Mouse (Mus musculus): ENCODE data around the gene A630001G21Rik.
A peak's percentile ranks its signal among the peaks of the same experiment; 100 is the strongest.

The A630001G21Rik gene

GRCm38 (mm10) chr1:85732581-85732980, 45.9 kb downstream of the A630001G21Rik start:
- no peak for DNase-seq

GRCm38 (mm10) chr1:85730471-85730870, 48.0 kb downstream of the A630001G21Rik start:
- DNase-seq: no peak

DNA sequence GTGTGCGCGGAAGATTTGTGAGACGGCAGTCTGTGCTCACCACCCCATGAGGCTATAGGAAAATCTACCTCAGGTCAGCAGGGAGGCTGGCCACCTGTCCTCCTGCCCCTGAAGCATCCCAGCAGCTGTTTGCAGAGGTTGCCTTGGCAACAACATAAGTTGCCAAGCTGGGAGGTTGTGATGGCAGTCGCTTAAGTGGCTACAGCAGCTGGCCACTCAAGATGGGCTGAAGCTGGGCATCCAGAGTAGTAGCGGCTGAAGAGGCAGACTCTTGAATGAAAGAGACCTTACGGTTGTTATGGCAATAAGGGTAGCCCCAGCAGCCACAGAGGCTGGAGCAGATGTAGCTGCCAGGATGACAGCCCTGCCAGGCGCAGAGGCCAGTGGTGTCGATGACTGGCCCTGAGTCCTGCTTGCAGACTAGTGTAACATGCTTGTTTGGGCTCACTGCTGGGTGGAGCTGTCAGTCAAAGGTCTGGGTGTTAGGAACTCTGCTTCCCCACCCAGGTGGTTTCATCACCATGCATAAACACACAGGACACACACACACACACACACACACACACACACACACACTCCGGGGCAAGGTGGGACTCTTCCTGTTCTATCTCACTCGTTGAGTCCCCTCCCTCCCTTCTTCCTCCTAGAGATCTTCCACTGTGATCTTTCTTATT, 58.1 kb downstream of the A630001G21Rik start:
- no peak for DNase-seq

GRCm38 (mm10) chr1:85719049-85719448, 59.4 kb downstream of the A630001G21Rik start:
- DNase-seq: no peak

DNA sequence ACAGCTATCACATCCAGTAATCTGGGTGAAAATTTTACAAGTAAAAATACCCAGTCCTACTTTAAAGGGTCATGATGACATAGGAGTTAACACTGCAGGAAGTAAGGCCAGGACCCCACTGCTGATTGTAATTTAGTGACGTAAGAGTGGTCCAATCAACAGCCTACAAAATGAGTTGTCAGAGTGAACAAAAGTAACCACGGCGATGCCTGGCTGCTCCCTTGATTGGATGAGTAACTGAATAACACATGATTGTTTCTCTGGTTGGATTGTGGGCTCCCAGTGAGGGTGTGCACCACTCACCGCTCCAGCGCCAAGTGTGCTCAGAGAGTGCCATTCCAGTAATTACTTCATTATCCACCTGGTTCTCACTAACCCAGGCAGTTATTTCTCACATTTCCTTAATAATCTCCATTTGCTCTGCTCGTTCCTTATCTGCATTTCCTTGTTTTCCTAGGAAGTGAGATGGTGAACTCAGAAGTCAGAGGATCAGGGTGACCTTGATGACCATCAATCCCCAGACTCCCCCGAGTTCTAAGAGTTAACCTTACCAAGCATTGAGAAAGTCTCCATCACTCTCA, 61.9 kb downstream of the A630001G21Rik start:
- DNase-seq: no peak

DNA sequence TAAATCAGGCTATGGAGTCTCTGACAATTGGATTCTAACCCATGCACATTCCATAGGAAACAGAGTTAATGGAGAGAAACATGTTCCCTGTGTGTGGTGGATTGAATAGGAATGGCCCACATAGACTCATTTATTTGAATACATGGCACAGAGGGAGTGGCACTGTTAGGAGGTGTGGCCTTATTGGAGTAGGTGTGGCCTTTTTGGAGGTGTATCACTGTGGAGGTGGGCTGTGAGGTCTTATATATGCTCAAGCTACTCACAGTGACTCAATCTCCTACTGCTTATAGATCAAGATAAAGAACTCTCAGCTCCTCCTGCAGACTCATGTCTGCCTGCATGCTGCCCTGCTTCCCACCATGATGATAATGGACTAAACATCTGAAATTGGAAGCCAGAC, 63.9 kb downstream of the A630001G21Rik start:
- DNase-seq: no peak

- DNase-seq: no peak
These were observed 71.7 kb downstream of the A630001G21Rik start for GRCm38 (mm10) chr1:85706754-85707153.

DNA sequence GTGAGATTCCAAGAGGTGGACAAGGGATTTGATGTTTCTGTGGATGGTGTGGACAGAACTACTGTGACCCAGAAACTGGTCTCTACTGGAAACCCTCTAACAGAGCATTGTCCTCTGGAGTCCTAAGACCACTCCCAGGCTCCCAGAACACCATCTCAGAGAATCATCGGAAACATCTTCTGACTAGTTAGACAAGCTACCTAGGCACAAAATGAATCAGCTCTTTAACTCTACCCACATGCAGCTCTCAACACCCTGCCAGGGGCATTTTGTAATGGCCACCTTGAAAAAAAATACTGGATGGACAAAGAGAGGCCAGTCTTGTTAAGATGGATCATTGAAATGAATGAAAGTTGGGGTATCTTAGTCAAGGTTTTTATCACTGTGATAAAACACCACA, 72.9 kb downstream of the A630001G21Rik start:
- no peak for DNase-seq

DNA sequence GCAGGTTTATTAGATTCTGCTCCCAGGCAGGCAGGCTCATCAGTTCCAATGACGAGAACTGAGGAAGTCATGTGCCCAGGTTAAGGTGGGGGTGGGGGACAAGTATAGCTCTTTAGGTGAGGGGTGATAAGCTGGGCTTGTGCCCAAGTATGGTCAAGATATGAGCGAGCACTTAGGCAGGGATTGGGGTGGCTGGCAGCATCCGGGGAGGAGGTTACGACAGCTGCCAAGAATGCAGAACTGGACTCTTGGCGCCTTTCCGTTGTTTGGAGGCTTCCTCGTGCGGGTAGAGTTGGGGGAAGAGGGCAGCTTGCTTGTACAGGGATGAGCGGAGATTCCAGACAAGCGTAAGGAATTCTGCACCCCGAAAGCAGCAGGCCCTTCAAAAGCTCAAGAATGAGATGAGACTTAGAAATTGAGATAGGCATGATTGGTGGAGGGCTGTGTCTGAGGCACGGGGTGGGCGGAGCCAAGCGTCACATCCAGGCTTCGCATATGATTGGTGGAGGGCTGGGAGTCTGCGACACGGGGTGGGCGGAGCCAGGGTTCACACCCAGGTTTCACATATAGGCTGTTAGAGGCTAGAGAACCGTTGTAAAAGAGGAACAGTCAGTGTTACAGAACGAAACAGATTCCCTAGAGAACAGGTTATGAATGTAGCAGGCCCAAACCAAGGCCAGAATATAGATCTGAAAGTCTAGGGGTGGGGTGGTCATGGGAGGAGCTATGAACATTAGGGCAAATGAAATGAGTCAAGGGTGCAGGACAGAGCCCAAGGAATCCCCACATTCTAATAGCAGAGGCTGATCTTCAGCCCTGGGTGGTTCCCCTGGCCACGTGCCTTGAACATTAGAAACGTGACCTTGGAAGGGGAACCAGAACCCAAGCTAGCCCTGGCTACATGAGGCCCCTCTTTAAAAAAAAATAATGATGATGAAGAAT, 74.9 kb downstream of the A630001G21Rik start:
- DNase-seq: peak; percentile 62

DNA sequence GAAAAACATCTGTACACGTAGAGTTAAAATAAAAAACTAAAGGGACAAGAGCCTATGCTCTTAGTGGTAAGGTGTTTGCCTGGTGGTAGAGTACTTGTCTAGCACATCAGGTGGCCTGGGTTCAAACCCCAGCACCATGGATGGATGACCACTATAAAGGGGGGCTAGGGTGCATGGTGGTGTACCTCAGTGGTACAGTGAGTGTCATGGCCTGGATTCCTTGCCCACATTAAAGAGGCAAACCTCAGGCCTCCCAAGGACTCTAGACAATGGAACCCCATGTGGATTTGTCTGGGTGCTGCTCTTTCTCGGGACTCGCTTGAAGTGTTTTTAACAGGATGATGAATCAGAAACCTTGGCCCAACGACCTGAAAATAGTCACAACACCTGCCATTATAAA, 75.9 kb downstream of the A630001G21Rik start:
- no peak for DNase-seq

DNA sequence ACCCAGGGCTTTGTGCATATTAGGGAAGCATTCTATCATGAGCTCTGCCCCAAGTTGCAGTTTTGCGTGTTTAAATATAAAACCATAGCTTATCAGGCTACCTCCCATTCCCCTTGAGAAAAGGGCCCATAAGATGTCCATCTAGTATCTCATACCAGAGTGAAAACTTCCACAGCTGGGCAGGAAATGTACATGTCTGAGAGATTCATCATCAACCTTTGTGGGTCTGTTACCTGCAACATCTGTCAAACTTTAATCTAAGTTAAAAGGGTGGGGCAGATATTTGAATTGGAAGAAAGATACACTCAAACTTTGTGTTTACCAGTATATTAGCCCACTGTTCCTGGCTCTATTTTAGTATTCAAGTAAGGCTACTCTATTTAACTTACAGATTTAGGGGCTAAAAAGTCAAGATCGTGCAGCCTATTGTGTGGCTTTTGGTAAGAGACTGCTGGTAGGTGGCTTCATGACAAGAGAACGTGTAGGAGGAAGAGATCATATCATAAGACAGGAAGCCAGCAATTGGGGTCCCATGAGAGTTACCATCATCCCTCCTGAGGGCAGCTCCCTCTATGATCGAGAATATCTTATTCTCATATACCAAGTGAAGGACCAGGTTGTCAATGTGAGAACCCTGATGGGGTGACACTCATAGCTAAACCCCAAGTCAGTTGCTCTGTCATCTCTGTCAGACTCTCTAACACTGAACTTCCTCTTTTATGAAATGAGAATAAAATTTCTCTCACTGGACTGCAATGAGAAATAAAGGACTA, 80.5 kb downstream of the A630001G21Rik start:
- no peak for DNase-seq

GRCm38 (mm10) chr1:85695646-85696045, 82.8 kb downstream of the A630001G21Rik start:
- DNase-seq: no peak

GRCm38 (mm10) chr1:85693280-85693679, 85.2 kb downstream of the A630001G21Rik start:
- DNase-seq: no peak

GRCm38 (mm10) chr1:85692281-85692680, 86.2 kb downstream of the A630001G21Rik start:
- DNase-seq: no peak

- DNase-seq: no peak
These were observed 87.9 kb downstream of the A630001G21Rik start for GRCm38 (mm10) chr1:85690544-85690943.

DNA sequence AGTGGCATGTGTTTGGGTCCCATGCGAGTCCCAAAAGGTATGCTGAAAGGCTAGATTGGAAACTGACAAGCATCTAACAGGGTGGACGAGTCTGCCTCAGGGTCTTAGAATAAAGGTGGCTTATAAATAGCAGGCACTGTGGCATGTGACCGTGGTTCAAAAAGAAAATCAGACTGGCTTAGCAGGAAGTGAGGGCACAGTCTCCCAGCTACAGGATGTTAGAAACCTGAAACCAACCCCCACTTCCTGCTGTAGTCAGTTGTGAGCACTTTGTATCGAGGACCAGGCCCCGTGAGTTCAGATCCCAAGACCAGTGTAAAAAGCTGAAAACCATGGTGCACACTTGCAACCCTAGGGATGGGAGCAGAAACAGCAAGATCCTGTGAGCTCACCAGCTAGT, 91.1 kb downstream of the A630001G21Rik start:
- DNase-seq: no peak

DNA sequence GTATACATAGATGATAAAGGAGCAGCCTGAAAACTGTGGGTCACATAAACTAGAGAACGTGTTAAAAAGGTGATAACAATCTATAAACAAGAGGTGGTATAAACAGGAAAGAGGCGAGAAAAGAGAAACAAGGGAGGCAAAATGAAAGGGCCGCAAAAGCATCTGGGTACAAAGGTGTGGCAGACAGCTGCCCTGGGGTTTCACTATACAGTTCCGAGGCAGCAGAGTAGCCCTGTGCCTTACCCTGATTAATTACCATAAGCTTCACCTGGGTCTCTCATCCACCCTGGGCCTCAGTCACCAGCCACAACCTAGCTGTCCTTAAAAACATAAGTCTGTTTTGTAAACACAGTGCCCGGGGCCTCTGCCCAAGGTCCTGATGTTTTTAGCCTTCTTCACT, 91.8 kb downstream of the A630001G21Rik start:
- no peak for DNase-seq

DNA sequence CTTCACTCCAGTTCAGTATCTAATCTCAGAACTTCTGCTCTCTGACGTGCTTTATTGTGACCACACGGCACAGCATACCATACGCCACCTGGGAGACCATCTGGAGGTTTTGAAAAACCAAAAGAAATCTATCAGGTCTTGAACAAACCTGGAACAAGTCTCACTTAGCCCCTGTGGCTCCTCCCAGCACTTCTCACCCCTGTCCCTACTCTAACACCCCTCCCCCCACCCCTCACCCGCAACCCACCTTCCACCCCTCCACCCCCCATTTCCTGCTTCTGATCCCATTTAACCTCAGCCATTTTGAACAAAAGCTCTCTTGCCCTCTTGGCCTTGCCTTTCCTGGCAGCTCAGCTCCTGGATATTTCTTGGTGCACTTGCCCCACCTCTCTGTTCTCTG, 98.2 kb downstream of the A630001G21Rik start:
- DNase-seq: no peak
